Mouse (Mus musculus): ENCODE results near the gene 4930524J08Rik.

4930524J08Rik gene

GRCm38 (mm10) chr5:100003895-100004294, 25.0 kb downstream of the 4930524J08Rik start:
- in situ Hi-C loops (cut with MboI; ENCODE audit: low sequenced_read_pairs) = no loop called here

- in situ Hi-C loops (cut with MboI; ENCODE audit: low sequenced_read_pairs) = no loop called here
These were observed 26.6 kb downstream of the 4930524J08Rik start for GRCm38 (mm10) chr5:100005431-100005830.

GRCm38 (mm10) chr5:100005896-100006295, 27.0 kb downstream of the 4930524J08Rik start:
- in situ Hi-C loops (cut with MboI; ENCODE audit: low sequenced_read_pairs) = no loop called here

DNA sequence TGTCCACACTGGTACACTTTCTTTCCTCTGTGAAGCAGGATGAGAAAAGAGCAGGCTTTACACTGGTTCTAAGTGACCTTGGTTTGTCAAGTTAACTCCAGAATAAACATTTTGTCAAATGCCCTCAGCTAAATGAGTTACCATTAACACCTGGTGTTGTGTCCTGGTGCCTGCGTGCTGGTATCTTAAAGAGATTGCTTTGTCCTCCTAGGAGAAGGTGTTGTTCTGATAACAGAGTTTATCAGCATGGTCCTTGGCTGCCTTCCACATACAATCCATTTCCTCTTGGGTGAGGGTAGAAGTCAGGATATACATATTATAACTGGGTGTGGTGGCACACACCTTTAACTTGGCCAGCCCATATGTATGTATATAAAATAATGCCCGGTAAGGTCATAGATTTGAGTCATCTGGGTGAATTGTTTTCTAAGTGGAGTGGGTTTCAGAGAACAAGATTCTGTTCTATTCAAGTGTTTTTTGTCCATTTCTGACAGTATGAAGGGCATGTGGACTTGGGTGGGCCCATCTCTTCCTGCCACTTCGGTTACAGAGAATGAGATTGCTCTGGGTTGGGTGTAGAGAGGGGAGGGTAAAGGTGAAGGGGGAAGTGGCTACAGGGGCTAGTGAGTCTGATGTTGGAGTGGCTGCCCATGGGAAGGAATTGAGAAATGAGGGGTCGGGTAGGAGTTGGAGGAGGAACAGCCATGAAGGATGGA, 27.6 kb downstream of the 4930524J08Rik start:
- in situ Hi-C loops (cut with MboI; ENCODE audit: low sequenced_read_pairs) = no loop called here

DNA sequence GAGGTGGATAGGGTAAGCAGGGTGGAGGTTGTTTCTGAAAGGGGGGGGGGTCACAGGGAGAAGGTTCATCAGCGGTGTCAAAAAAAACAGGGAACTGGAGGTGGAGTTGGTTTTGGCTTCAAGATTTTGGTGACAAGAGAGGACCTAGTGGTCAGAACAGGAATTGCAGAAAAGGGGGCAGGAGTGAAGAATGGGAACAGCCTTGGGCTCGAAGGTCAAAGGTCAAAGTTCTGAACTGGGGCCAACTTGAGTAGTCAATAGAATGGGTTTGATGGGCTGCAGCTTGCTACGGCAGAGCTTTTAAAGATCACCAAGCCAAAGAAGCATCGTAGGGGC, 28.1 kb downstream of the 4930524J08Rik start:
- in situ Hi-C loops (cut with MboI; ENCODE audit: low sequenced_read_pairs) = no loop called here

DNA sequence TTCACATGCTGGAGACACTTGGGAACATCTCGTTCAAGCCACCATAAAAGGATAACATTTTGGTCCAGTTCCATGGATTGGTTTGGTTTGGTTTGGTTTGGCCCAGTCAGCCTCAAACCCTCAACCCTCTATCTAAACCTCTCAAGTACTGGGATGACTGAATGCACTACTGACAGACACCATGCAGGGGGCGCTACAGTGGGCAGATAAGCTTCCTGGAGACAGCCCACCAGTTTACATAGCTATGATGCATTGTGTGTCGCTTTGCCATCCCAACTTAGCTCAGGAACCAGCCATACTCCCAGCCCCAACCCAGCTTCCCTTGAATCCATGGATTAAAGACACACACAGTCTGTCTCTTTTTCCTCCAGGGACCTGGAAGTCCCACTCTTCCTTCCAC, 29.6 kb downstream of the 4930524J08Rik start:
- in situ Hi-C loops (cut with MboI; ENCODE audit: low sequenced_read_pairs) = no loop called here

GRCm38 (mm10) chr5:100012599-100012998, 33.7 kb downstream of the 4930524J08Rik start:
- in situ Hi-C loops (cut with MboI; ENCODE audit: low sequenced_read_pairs) = no loop called here

DNA sequence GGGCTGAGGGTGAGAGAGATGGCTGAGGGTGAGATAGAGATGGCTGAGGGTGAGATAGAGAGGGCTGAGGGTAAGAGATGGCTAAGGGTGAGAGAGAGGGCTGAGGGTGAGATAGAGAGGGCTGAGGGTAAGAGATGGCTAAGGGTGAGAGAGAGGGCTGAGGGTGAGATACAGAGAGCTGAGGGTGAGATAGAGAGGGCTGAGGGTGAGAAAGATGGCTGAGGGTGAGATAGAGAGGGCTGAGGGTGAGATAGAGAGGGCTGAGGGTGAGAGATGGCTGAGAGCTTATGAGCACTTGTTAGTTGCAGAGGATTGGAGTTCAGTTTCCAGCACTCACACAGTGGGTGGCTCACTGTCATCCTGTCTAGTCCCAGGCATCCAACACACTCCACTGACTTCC, 41.2 kb downstream of the 4930524J08Rik start:
- in situ Hi-C loops (cut with MboI; ENCODE audit: low sequenced_read_pairs) = no loop called here

GRCm38 (mm10) chr5:100024403-100024802, 45.5 kb downstream of the 4930524J08Rik start:
- in situ Hi-C loops (cut with MboI; ENCODE audit: low sequenced_read_pairs) = no loop called here

- in situ Hi-C loops (cut with MboI; ENCODE audit: low sequenced_read_pairs) = no loop called here
These were observed 46.0 kb downstream of the 4930524J08Rik start for GRCm38 (mm10) chr5:100024868-100025267.
